Mouse (Mus musculus): ENCODE data around the gene Gpr165.

The Gpr165 gene

GRCm38 (mm10) chrX:96712907-96713774 lies at the start of gene Gpr165:
TSS of gene Gpr165 (plus strand) at chrX:96713441.
- DNase-seq (ENCODE audit: low spot score), result peak; percentile 3

- no peak for DNase-seq (ENCODE audit: low spot score)
Observed at GRCm38 (mm10) chrX:96674871-96675270, 38.4 kb upstream of the Gpr165 start.

All from layer of hippocampus, adult 9-10 months (tissue).